Mouse (Mus musculus): Measurements from ENCODE around the gene Tmigd3. TPM values are rescaled to one million over a fixed set of nuclear protein-coding genes. Genes with fewer than 3 reads are reported as not detected.
A peak's percentile ranks its signal among the peaks of the same experiment; 100 is the strongest.

Tmigd3 gene
- total and polyA plus RNA-seq, 3 experiments: 0.27 to 0.36 TPM; not detected in 1

- Histone ChIP-seq H3K27me3 (ENCODE audit: control insufficient read depth in 1 of 2, insufficient read depth in 2 of 2, low read length in 2 of 2) (no peaks in the 10 kb centered on the region), H3K4me3 (ENCODE audit: control insufficient read depth in 1 of 2, insufficient read depth in 1 of 2, low read depth in 2 of 2, low read length in 2 of 2) (no peak overlapping the region), H3K9me3 (replicated peaks; ENCODE audit: insufficient read depth, low read length) (no peaks in the 10 kb centered on the region), H3K4me1 (ENCODE audit: control insufficient read depth in 1 of 2, insufficient read depth in 2 of 2, low read length in 2 of 2) (peaks cover 30 to 50% of the 10 kb centered on the region in 2 experiments), H3K27ac (ENCODE audit: control insufficient read depth, low read depth, low read length) (no peak overlapping the region), H3K9ac (ENCODE audit: control insufficient read depth, low read depth, low read length, poor library complexity, severe bottlenecking) (no peak overlapping the region), H3K79me2 (ENCODE audit: control insufficient read depth, insufficient read depth, low read length, poor library complexity) (no peaks in the 10 kb centered on the region), H3K36me3 (ENCODE audit: control insufficient read depth in 1 of 2, insufficient read depth in 2 of 2, low read length in 2 of 2) (peaks cover 0 to 46% of the 10 kb centered on the region in 2 experiments; a peak in 2 of 4 replicates)
- peak; percentile 60 for DNase-seq (ENCODE audit: low read depth, low spot score)
- TF ChIP-seq CHD2 (IDR thresholded peaks at IDR 0.05; ENCODE audit: low read length) (no peak), ZNF384 (IDR thresholded peaks at IDR 0.05; ENCODE audit: low read depth, low read length) (no peak), KAT2A (conservative IDR thresholded peaks at IDR 0.05; ENCODE audit: low read depth, low read length) (no peak), ZC3H11A (IDR thresholded peaks at IDR 0.05; ENCODE audit: low read depth, low read length) (no peak), RCOR1 (IDR thresholded peaks at IDR 0.05; ENCODE audit: low read depth, low read length) (no peak), NELFE (IDR thresholded peaks at IDR 0.05; ENCODE audit: low read depth, low read length) (no peak), CTCF (IDR thresholded peaks at IDR 0.05 in 2 of 3, conservative IDR thresholded peaks at IDR 0.05 in 1 of 3; ENCODE audit: control insufficient read depth in 1 of 3, insufficient read depth in 1 of 3, low read depth in 2 of 3, low read length in 3 of 3, poor library complexity in 1 of 3, severe bottlenecking in 1 of 3) (no peak), ELF1 (IDR thresholded peaks at IDR 0.05; ENCODE audit: low read depth, low read length) (no peak), UBTF (IDR thresholded peaks at IDR 0.05; ENCODE audit: borderline replicate concordance, insufficient read depth, low read depth, low read length) (no peak), POLR2A (IDR thresholded peaks at IDR 0.05; ENCODE audit: control insufficient read depth in 1 of 2, insufficient read depth in 1 of 2, low read depth in 1 of 2, low read length in 2 of 2, poor library complexity in 1 of 2) (no peak), USF2 (IDR thresholded peaks at IDR 0.05; ENCODE audit: borderline replicate concordance in 1 of 2, insufficient read depth in 1 of 2, low read depth in 1 of 2, low read length in 2 of 2) (no peak), SMC3 (IDR thresholded peaks at IDR 0.05; ENCODE audit: low read depth, low read length) (no peak), TCF12 (IDR thresholded peaks at IDR 0.05; ENCODE audit: low read depth, low read length) (peak; percentile 62; the same call in 1 of the 2 replicates), MAZ (IDR thresholded peaks at IDR 0.05; ENCODE audit: low read depth, low read length) (0 out of 2 replicates have a peak, but pooled peaks have one; percentile 26), GATA1 (IDR thresholded peaks at IDR 0.05; ENCODE audit: low read depth, low read length) (peak; percentile 74), MYC (IDR thresholded peaks at IDR 0.05; ENCODE audit: low read depth, low read length) (0 out of 2 replicates have a peak, but pooled peaks have one; percentile 47), TBP (IDR thresholded peaks at IDR 0.05; ENCODE audit: low read depth, low read length) (no peak), MAFK (IDR thresholded peaks at IDR 0.05; ENCODE audit: borderline replicate concordance, low read depth, low read length) (no peak), CHD1 (IDR thresholded peaks at IDR 0.05; ENCODE audit: low read depth, low read length) (no peak), MAX (IDR thresholded peaks at IDR 0.05; ENCODE audit: low read length) (peak; percentile 82), RAD21 (IDR thresholded peaks at IDR 0.05; ENCODE audit: low read depth, low read length) (no peak), SIN3A (IDR thresholded peaks at IDR 0.05; ENCODE audit: low read length) (peak; percentile 30; the same call in 1 of the 2 replicates), USF1 (IDR thresholded peaks at IDR 0.05; ENCODE audit: low read depth, low read length) (no peak), ZKSCAN1 (IDR thresholded peaks at IDR 0.05; ENCODE audit: low read depth, low read length) (no peak), ETS1 (IDR thresholded peaks at IDR 0.05; ENCODE audit: low read depth, low read length) (peak; percentile 59), BHLHE40 (IDR thresholded peaks at IDR 0.05; ENCODE audit: borderline replicate concordance, low read depth, low read length) (peak; percentile 71), MYB (IDR thresholded peaks at IDR 0.05; ENCODE audit: low read depth, low read length) (no peak), EP300 (IDR thresholded peaks at IDR 0.05; ENCODE audit: low read depth in 1 of 2, low read length in 2 of 2) (peak; percentile 44 to 69; a peak in 2 of 4 replicates), POLR2AphosphoS2 (IDR thresholded peaks at IDR 0.05; ENCODE audit: low read length) (no peak), JUND (IDR thresholded peaks at IDR 0.05; ENCODE audit: low read depth, low read length) (no peak), TAL1 (IDR thresholded peaks at IDR 0.05; ENCODE audit: low read length) (no peak), E2F4 (IDR thresholded peaks at IDR 0.05; ENCODE audit: borderline replicate concordance, low read depth, low read length) (no peak), MEF2A (IDR thresholded peaks at IDR 0.05; ENCODE audit: extremely low read depth, insufficient replicate concordance, low read depth, low read length, poor library complexity, severe bottlenecking) (no peak), POLR2AphosphoS5 (IDR thresholded peaks at IDR 0.05; ENCODE audit: borderline replicate concordance, low read depth, low read length) (no peak), HCFC1 (IDR thresholded peaks at IDR 0.05; ENCODE audit: low read depth, low read length) (no peak), GABPA (IDR thresholded peaks at IDR 0.05; ENCODE audit: low read depth, low read length) (no peak)
Measured at GRCm38 (mm10) chr3:105912097-105912880, 41.6 kb downstream of the Tmigd3 start.
